Mouse (Mus musculus): Measurements from ENCODE around the gene Gins1.

The Gins1 gene

DNA sequence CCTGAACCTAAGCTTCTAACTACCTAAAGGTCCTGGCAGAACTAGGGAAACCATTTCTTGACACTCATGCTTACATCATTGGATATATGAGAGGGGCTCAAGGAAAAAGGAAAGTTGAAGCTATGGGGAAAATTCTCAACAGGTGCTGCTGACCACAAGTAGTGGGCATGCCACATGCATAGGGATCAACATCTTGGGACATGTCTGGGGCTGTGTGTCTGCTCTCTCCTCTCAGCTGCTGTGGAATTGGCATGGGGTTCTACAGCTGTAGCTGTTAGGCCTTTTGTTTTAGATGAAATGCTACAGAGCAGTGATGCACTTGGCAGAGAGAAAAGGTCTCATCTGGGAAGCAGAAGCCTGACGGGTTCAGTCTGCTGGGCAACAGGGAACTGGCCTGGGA, 50.7 kb downstream of the Gins1 start:
- no peak for DNase-seq (ENCODE audit: low read depth, low spot score)

DNA sequence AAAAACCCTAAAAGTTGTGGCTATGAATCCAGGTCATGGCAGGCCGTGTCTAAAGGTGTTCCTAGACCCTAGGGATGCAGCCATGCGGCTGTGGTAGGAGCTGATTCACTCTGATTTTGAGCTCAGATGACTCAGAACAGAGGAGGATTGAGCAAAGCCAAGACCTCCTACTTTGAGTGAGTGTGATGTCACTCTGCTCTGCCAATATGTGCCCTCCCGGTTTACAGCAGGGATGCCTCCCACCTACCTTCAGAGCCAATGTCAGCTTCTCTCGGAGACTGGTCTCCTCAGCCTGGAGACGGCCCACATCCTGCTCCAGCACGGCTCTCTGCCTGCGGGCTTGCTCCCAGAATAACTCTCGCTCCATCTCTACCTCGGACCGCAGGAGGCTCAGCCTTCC, 54.3 kb downstream of the Gins1 start:
- DNase-seq (ENCODE audit: low read depth, low spot score): no peak

- DNase-seq (ENCODE audit: low read depth, low spot score): no peak
Measured at GRCm38 (mm10) chr2:150963246-150963645, 58.0 kb downstream of the Gins1 start.

GRCm38 (mm10) chr2:150964641-150965040, 59.4 kb downstream of the Gins1 start:
- no peak for DNase-seq (ENCODE audit: low read depth, low spot score)

- DNase-seq (ENCODE audit: low read depth, low spot score): no peak
Measured at GRCm38 (mm10) chr2:150965951-150966350, 60.8 kb downstream of the Gins1 start.

GRCm38 (mm10) chr2:150967491-150967890, 62.3 kb downstream of the Gins1 start:
- no peak for DNase-seq (ENCODE audit: low read depth, low spot score)

DNA sequence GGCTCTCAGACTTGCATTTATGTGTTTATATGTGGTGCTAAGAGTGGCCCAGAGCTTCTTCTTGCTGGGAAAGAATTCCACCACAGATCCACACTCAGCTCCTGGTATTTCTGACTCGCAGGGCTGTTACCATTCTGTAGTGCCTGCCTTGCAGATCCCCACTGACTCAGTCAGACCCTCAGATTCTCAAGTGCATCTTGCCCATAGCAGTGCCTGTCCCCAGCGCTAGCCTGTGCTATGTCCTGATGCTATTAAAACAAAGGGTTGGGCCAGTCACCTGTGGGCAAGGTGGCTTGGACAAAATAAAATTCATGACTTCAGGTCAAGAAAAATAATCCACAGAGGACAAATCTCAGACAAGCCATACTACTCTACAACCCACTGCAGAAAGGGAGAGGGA, 64.0 kb downstream of the Gins1 start:
- DNase-seq (ENCODE audit: low read depth, low spot score): no peak

- no peak for DNase-seq (ENCODE audit: low read depth, low spot score)
Measured at GRCm38 (mm10) chr2:150971856-150972255, 66.7 kb downstream of the Gins1 start.

DNA sequence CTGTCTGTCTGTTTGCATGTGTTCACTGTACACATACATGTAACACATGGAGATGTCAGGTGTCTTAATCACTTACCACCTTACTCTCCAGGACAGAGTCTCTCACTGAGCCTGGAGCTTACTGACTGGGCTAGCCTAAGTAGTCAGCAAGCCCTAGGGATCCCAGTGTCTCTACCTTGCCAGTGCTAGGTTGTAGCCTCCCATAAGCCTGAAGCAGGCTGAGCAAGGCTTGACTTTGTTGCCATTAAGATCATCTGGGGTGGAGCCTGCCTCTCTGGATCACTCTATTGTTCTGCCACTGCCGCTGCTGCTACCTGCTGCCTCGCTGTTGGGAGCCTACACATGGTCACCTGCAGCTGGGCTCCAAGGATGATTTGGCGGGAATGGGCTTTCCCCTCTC, 67.5 kb downstream of the Gins1 start:
- DNase-seq (ENCODE audit: low read depth, low spot score): no peak

- DNase-seq (ENCODE audit: low read depth, low spot score): no peak
Measured at GRCm38 (mm10) chr2:150973401-150974115, 68.4 kb downstream of the Gins1 start.

DNA sequence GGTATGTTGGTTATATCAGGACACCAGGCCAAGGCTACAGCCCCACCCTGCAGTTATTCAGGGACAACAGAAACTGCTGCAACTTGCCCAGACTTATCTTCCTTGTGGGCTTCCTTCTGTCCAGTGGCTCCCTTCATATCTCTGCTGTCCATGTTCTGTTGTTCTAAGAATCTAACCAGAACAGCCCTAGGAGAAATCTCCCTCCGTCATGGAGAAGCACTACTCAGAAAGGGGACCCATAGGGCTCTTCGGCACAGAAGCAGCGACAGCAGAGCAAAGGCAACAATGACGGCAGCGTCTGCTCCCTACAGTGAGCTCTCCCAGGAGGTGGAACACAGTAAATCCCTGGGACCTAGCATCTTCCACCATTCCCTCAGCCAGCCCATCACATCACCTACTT, 71.7 kb downstream of the Gins1 start:
- no peak for DNase-seq (ENCODE audit: low read depth, low spot score)

GRCm38 (mm10) chr2:150977676-150978075, 72.5 kb downstream of the Gins1 start:
- DNase-seq (ENCODE audit: low read depth, low spot score): no peak

GRCm38 (mm10) chr2:150978791-150979190, 73.6 kb downstream of the Gins1 start:
- no peak for DNase-seq (ENCODE audit: low read depth, low spot score)

DNA sequence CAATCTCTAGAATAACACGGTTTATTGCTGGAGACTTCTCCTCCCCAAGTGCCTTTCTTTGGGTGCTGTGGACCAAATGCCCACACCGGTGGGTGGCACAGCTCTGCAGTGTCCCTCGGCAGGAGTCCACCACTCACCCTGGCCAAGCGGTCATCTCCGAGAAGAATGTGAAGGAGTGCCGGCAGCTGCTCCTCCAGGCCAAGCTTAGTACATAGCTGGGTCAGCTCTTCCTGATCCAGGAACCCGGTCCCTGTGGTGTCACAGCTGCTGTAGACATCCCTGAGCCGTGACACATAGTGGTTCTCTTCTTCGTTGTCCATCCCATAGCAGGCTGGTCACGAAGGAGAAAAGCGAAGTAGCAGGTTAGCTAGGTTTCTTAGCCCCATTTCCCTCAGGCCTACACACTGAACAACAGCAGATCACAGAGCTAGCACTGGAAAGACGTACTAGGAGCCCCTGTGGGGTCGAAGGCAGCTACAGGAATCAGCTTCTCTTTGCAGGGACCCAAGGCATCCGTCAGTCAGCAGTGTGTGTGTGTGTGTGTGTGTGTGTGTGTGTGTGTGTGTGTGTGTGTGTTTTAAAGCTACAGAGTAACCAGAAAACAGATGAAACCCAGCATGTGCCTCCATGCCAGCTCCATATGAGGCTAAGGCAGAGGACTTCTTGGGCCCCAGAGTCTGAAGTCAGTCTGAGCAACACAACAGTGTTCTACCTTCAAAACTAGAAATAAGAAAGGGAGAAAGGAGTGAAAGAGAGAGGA, 74.8 kb downstream of the Gins1 start:
- DNase-seq (ENCODE audit: low read depth, low spot score): no peak
